Mouse (Mus musculus) liver, embryonic 14.5 days (tissue): ENCODE data around the gene Mettl24. TPM values are rescaled to one million over a fixed set of nuclear protein-coding genes. Genes with fewer than 3 reads are reported as not detected.

ENCODE experiments used
- ATAC-seq: fragments of 200-750 bp; cut with Nextera tagmentation; 2 replicates; pipeline ENCODE4 v1.8.0; 2017; ENCODE audit warnings: moderate number of reproducible peaks, mild to moderate bottlenecking, moderate library complexity; ENCODE audit not compliant: insufficient read depth
- DNase-seq, 3 experiments: peaks; one replicate each; pipeline ENCODE4 v3.0.0-alpha.2; 2012 to 2013; ENCODE audit warnings: low read depth in 3 of 3, low spot score in 3 of 3
- H3K27ac ChIP-seq: fragments of 300-500 bp; sonication (generic); 2 replicates; pipeline ENCODE4 v1.5.1; 2014; ENCODE audit warnings: moderate library complexity, mild to moderate bottlenecking, control low read depth, inconsistent platforms
- H3K27me3 ChIP-seq: fragments of 300-500 bp; sonication (generic); 2 replicates; pipeline ENCODE4 v1.6.1; 2014; ENCODE audit warnings: mild to moderate bottlenecking, low read length, moderate library complexity; ENCODE audit not compliant: control insufficient read depth, insufficient read depth
- H3K36me3 ChIP-seq: fragments of 300-500 bp; sonication (generic); replicated peaks from 2 replicates; pipeline ENCODE4 v1.6.1; 2014; ENCODE audit warnings: low read depth; ENCODE audit not compliant: control insufficient read depth, insufficient read depth
- H3K4me1 ChIP-seq, 2 experiments: fragments of 200-500 bp in 1 of 2; fragments of 300-500 bp in 1 of 2; sonication (generic) in 1 of 2; replicated peaks; 2 replicates each; pipeline ENCODE4 v1.6.1; 2012 to 2014; ENCODE audit warnings: antibody characterized with exemption in 1 of 2, inconsistent platforms in 1 of 2, low read length in 1 of 2; ENCODE audit not compliant: control insufficient read depth in 2 of 2, insufficient read depth in 2 of 2
- H3K4me2 ChIP-seq: fragments of 300-500 bp; sonication (generic); 2 replicates; pipeline ENCODE4 v1.6.1; 2014; ENCODE audit warnings: low read depth, mild to moderate bottlenecking, control low read depth, moderate library complexity
- H3K4me3 ChIP-seq, 2 experiments: fragments of 200-500 bp in 1 of 2; fragments of 300-500 bp in 1 of 2; sonication (generic) in 1 of 2; 2 replicates each; pipeline ENCODE4 v1.5.1; 2012 to 2014; ENCODE audit warnings: low read depth in 2 of 2, low read length in 2 of 2, mild to moderate bottlenecking in 2 of 2, control low read depth in 1 of 2, inconsistent platforms in 1 of 2, moderate library complexity in 1 of 2; ENCODE audit not compliant: insufficient read depth in 1 of 2
- H3K9ac ChIP-seq: fragments of 300-500 bp; sonication (generic); replicated peaks from 2 replicates; pipeline ENCODE4 v1.6.1; 2014; ENCODE audit warnings: mild to moderate bottlenecking, control low read depth, moderate library complexity
- H3K9me3 ChIP-seq: fragments of 300-500 bp; sonication (generic); 2 replicates; pipeline ENCODE4 v1.6.1; 2016; ENCODE audit warnings: low read length, mixed read lengths; ENCODE audit not compliant: control insufficient read depth
- CTCF ChIP-seq: IDR thresholded peaks from 2 replicates; pipeline ENCODE4 v1.5.1; 2016; ENCODE audit warnings: antibody characterized with exemption, low read depth, control low read depth
- EP300 ChIP-seq: IDR thresholded peaks from 2 replicates; pipeline ENCODE4 v1.6.1; 2016; ENCODE audit warnings: antibody characterized with exemption, low read depth
- WGBS: fragments of 180-500 bp; shearing (Covaris S2); extraction: QIAGEN DNeasy Blood & Tissue Kit; methylation state at CpG from one replicate; pipeline ENCODE4 v1.1.7; 2014; ENCODE audit not compliant: insufficient replicate concordance; 5-methylcytosine and 5-hydroxymethylcytosine counted together
- polyA plus RNA-seq, 2 experiments: library from polyadenylated mRNA; depleted of rRNA in 1 of 2; stranded (reverse) in 1 of 2; unstranded in 1 of 2; fragments of >200 nt; fragmentation: Nextera tagmentation in 1 of 2; extraction: Ambion mirVana in 1 of 2; gene quantifications; 2 replicates each; pipeline versions ENCODE4 v1.2.1 to v1.2.3; 2012 to 2014

Gene Mettl24
- polyA plus RNA-seq, 2 experiments = 0.18 to 0.33 TPM

GRCm38 (mm10) chr10:40672587-40673296 is 10.3 kb upstream of the Mettl24 start:
- ATAC-seq (no peak), DNase-seq (no peak)
- WGBS = 54% methylated on average over 8 of the region's 8 CpGs

GRCm38 (mm10) chr10:40673297-40673665 is 9.8 kb upstream of the Mettl24 start:
- H3K4me2 ChIP-seq = no peak overlapping the region
- H3K9me3 ChIP-seq = no peaks in the 10 kb centered on the region
- no peaks in the 10 kb centered on the region for H3K27me3 ChIP-seq
- no peak overlapping the region for H3K4me3 ChIP-seq
- ATAC-seq (no peak), DNase-seq (no peak)
- no peak for TF ChIP-seq CTCF
- TF ChIP-seq EP300 = no peak
- no peaks in the 10 kb centered on the region for H3K4me1 ChIP-seq
- H3K27ac ChIP-seq = no peak overlapping the region
- 49% methylated on average over 7 of the region's 7 CpGs for WGBS
- H3K36me3 ChIP-seq = no peaks in the 10 kb centered on the region
- no peak overlapping the region for H3K9ac ChIP-seq

More at GRCm38 (mm10) chr10:40672587-40673296, 10.3 kb upstream of the Mettl24 start:
- Histone ChIP-seq H3K4me1 (no peaks in the 10 kb centered on the region), H3K9me3 (no peaks in the 10 kb centered on the region), H3K9ac (no peak overlapping the region), H3K4me2 (no peak overlapping the region), H3K27ac (no peak overlapping the region), H3K4me3 (no peak overlapping the region), H3K27me3 (no peaks in the 10 kb centered on the region), H3K36me3 (no peaks in the 10 kb centered on the region)
- no peak for TF ChIP-seq CTCF
- TF ChIP-seq EP300 = no peak

GRCm38 (mm10) chr10:40674151-40674550 is 8.9 kb upstream of the Mettl24 start:
- no peaks in the 10 kb centered on the region for H3K36me3 ChIP-seq
- H3K4me1 ChIP-seq = no peaks in the 10 kb centered on the region
- H3K9me3 ChIP-seq = no peaks in the 10 kb centered on the region
- no peaks in the 10 kb centered on the region for H3K27me3 ChIP-seq
- DNase-seq (no peak), ATAC-seq (no peak)
- 10% methylated on average over 13 of the region's 13 CpGs for WGBS
- TF ChIP-seq CTCF (no peak), EP300 (no peak)
- no peak overlapping the region for H3K4me3 ChIP-seq
- no peak overlapping the region for H3K9ac ChIP-seq
- H3K27ac ChIP-seq = no peak overlapping the region
- no peak overlapping the region for H3K4me2 ChIP-seq

GRCm38 (mm10) chr10:40675921-40676320 is 7.2 kb upstream of the Mettl24 start:
- 28% methylated on average over 7 of the region's 7 CpGs for WGBS
- H3K4me2 ChIP-seq = no peak overlapping the region
- ATAC-seq (no peak), DNase-seq (no peak)
- H3K4me3 ChIP-seq = no peak overlapping the region
- no peaks in the 10 kb centered on the region for H3K9me3 ChIP-seq
- no peak overlapping the region for H3K9ac ChIP-seq
- TF ChIP-seq CTCF (no peak), EP300 (no peak)
- no peak overlapping the region for H3K27ac ChIP-seq
- no peaks in the 10 kb centered on the region for H3K36me3 ChIP-seq
- no peaks in the 10 kb centered on the region for H3K27me3 ChIP-seq
- no peaks in the 10 kb centered on the region for H3K4me1 ChIP-seq

- TF ChIP-seq CTCF = no peak
- no peak for TF ChIP-seq EP300
- Histone ChIP-seq H3K4me3 (no peak overlapping the region), H3K36me3 (no peaks in the 10 kb centered on the region), H3K4me2 (no peak overlapping the region), H3K4me1 (no peaks in the 10 kb centered on the region), H3K9ac (no peak overlapping the region), H3K27ac (no peak overlapping the region), H3K9me3 (no peaks in the 10 kb centered on the region), H3K27me3 (peaks cover 8% of the 10 kb centered on the region)
- WGBS = 60% methylated on average over 3 of the region's 3 CpGs
- ATAC-seq (no peak), DNase-seq (no peak)
Measured at GRCm38 (mm10) chr10:40678477-40678876, 4.6 kb upstream of the Mettl24 start.
